Mouse (Mus musculus) cerebellum, adult 2 months (tissue): ENCODE data around the gene Acsbg2. TPM values are rescaled to one million over a fixed set of nuclear protein-coding genes. Genes with fewer than 3 reads are reported as not detected.
A peak's percentile ranks its signal among the peaks of the same experiment; 100 is the strongest.

Experiments
- DNase-seq, 2 experiments: peaks; one replicate each; pipeline ENCODE4 v3.0.0; 2021
- H3K27ac ChIP-seq: fragments of 200-500 bp; 2 replicates; pipeline ENCODE4 v1.5.1; 2012; ENCODE audit warnings: low read length, control low read depth, inconsistent platforms; ENCODE audit not compliant: insufficient read depth
- H3K27me3 ChIP-seq: fragments of 200-500 bp; 2 replicates; pipeline ENCODE4 v1.6.1; 2012; ENCODE audit warnings: inconsistent platforms, mild to moderate bottlenecking, low read length, moderate library complexity; ENCODE audit not compliant: control insufficient read depth, insufficient read depth
- H3K4me1 ChIP-seq: fragments of 200-500 bp; 2 replicates; pipeline ENCODE4 v1.6.1; 2011; ENCODE audit warnings: low read length; ENCODE audit not compliant: control insufficient read depth, insufficient read depth
- H3K4me3 ChIP-seq: fragments of 200-500 bp; replicated peaks from 2 replicates; pipeline ENCODE3; 2011; ENCODE audit warnings: mild to moderate bottlenecking, low read depth, low read length, control low read depth; ENCODE audit not compliant: insufficient read depth
- CTCF ChIP-seq: fragments of 200-500 bp; IDR thresholded peaks from 2 replicates; pipeline ENCODE4 v1.5.1; 2011; ENCODE audit warnings: low read depth, mild to moderate bottlenecking, control low read depth, low read length, moderate library complexity, borderline replicate concordance; ENCODE audit not compliant: insufficient read depth
- POLR2A ChIP-seq: fragments of 200-500 bp; IDR thresholded peaks from 2 replicates; pipeline ENCODE4 v1.6.1; 2011; ENCODE audit warnings: low read length, control low read depth, borderline replicate concordance; ENCODE audit not compliant: insufficient read depth
- WGBS: fragments of 180-500 bp; shearing (Covaris S2); methylation state at CpG from one replicate; pipeline ENCODE4 v1.1.7; 2018; 5-methylcytosine and 5-hydroxymethylcytosine counted together
- polyA plus RNA-seq: library from polyadenylated mRNA; depleted of rRNA; stranded (reverse); fragments of >200 nt; gene quantifications from 2 replicates; pipeline ENCODE4 v1.2.3, GENCODE M21; 2012

The Acsbg2 gene
- polyA plus RNA-seq, 1 experiment, result 0.03 TPM

DNA sequence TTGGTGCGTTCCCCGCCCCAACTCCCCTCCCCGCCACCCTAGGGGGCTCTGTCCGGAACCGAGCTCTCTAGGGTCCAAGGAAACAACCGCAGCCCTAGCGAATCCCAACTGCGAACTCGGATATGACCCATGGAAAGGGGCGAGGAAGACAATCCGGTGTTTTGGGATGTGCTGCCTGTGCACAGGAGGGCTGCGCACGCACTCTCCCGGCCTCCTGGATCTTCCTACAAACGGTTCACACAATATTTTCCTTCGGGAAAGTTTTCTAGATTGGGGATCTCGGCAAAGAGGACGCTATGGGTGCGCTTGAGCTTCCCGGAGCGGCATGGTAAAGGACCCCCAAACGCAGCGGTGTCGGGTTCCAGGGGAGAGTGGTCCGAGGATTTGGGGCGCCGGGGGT, 44.5 kb downstream of the Acsbg2 start:
- Histone ChIP-seq H3K27ac (no peak overlapping the region), H3K27me3 (no peaks in the 10 kb centered on the region), H3K4me1 (no peaks in the 10 kb centered on the region), H3K4me3 (peak overlapping the region; percentile 19)
- TF ChIP-seq CTCF (no peak), POLR2A (no peak)
- 2% methylated on average over 27 of the region's 27 CpGs for WGBS
- peak in 1 of 2 experiments; percentile 27 for DNase-seq

DNA sequence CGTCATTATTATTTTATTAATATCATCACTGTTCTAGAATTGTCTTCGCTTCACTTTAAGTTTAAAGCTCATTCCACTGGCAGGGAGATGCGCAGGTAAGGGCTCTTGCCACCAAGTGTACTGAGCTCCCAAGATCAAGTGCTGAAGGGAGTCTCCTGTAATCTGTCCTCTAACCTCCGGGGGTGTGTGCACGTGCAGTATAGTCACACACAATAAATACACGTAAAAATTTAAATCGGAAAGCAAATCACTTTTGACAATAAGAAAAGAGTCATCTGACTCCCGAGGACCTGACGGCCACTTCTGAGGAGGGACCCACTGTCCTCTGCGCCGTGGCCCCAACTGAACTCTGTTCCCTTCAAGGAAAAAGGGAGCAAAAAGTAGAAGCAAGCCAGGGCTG, 45.1 kb downstream of the Acsbg2 start:
- Histone ChIP-seq H3K4me3 (peak overlapping the region; percentile 4), H3K27me3 (no peaks in the 10 kb centered on the region), H3K4me1 (no peaks in the 10 kb centered on the region), H3K27ac (no peak overlapping the region)
- TF ChIP-seq CTCF, result no peak
- no peak for TF ChIP-seq POLR2A
- DNase-seq, result no peak
- WGBS, result 51% methylated on average over 11 of the region's 11 CpGs

DNA sequence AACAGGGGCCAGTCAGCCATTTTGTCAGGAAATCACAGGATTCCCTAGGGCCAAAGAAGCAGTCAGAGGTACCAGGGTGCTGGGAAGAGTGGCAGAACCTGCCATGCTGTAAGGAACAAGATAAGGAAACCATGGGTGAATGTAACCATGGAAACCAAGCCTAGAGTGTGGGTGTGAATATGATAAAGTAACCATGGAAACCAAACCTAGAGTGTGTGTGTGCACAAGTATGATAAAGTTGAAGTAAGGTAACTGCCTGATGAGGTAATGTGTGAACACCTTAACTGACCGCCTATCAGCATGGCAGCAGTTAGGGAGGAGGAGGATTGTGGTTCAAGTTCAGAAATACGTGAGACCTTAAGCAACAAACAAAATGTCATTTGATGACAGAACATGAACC, 47.5 kb downstream of the Acsbg2 start:
- 96% methylated on average over 2 of the region's 2 CpGs for WGBS
- no peaks in the 10 kb centered on the region for H3K4me1 ChIP-seq
- no peaks in the 10 kb centered on the region for H3K27me3 ChIP-seq
- DNase-seq, result no peak
- TF ChIP-seq CTCF, result no peak
- no peak for TF ChIP-seq POLR2A
- no peak overlapping the region for H3K4me3 ChIP-seq
- no peak overlapping the region for H3K27ac ChIP-seq

DNA sequence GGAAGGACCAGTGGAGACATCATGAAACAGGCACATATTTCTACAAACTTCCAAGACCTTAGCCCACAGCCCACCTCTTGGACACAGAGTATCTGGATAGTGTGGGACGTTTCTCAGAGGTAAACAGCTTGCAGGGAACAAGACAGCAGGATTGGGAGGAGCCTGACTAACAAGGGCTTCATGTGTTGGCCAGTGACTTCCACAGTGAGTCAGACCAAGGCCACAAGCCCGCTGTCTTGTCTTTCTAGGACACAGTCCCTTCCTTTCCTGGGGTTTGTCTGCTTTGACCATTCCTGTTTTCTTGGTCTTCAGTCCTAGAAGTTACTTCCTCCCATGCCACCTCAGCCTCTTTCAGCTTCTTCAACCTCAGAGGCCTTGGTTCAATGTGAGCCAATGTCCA, 50.9 kb downstream of the Acsbg2 start:
- 76% methylated on average over 2 of the region's 2 CpGs for WGBS
- Histone ChIP-seq H3K27ac (no peak overlapping the region), H3K4me1 (no peaks in the 10 kb centered on the region), H3K4me3 (no peak overlapping the region), H3K27me3 (no peaks in the 10 kb centered on the region)
- DNase-seq, result no peak
- TF ChIP-seq POLR2A, result no peak
- TF ChIP-seq CTCF, result no peak

DNA sequence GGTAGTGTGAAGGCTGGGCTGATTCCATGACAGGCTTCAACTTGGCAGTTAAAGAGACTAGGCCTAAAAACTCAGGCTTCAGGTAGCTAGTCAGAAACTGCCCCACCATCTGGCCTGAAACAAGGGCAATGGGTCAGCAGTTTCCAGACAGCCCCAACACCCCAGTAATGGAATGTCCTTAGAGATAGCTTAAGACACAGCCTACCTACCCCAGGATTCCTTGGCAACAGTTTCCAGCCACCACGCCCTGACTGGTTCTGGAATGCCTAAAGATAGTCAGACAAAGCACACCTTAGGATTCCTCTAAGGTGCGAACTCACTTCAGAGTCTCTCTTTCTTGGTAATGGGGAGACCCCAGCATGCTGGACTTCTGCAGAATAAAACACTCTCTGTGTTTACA, 51.9 kb downstream of the Acsbg2 start:
- H3K27me3 ChIP-seq, result no peaks in the 10 kb centered on the region
- 92% methylated on average over 2 of the region's 2 CpGs for WGBS
- H3K4me1 ChIP-seq, result no peaks in the 10 kb centered on the region
- no peak for TF ChIP-seq CTCF
- no peak for TF ChIP-seq POLR2A
- no peak for DNase-seq
- no peak overlapping the region for H3K4me3 ChIP-seq
- H3K27ac ChIP-seq, result no peak overlapping the region

DNA sequence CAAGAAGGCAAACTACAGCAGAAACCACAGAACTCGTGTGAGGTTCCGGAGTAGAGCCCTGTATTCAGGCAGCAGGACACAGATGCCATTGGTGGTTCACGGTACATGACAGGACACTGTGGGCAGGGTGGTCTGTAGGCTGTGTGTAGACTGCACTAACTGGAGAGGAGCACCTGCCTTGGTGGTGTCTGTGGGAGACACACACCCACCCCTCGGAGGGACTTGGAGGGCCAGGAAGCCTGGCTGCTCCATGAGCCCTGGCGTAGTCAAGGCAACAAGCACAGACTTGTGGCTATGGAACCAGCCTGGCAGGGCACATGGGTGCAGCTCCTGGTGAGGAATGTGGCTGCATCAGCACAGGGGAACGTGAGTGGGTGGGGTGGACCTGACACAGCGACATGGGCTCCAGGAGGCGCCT, 54.5 kb downstream of the Acsbg2 start:
- no peak for TF ChIP-seq POLR2A
- TF ChIP-seq CTCF, result no peak
- Histone ChIP-seq H3K4me1 (no peaks in the 10 kb centered on the region), H3K27ac (peak overlapping the region; percentile 16; the same call in 1 of the 2 replicates), H3K4me3 (no peak overlapping the region), H3K27me3 (no peaks in the 10 kb centered on the region)
- DNase-seq, result no peak
- WGBS, result 38% methylated on average over 8 of the region's 8 CpGs

DNA sequence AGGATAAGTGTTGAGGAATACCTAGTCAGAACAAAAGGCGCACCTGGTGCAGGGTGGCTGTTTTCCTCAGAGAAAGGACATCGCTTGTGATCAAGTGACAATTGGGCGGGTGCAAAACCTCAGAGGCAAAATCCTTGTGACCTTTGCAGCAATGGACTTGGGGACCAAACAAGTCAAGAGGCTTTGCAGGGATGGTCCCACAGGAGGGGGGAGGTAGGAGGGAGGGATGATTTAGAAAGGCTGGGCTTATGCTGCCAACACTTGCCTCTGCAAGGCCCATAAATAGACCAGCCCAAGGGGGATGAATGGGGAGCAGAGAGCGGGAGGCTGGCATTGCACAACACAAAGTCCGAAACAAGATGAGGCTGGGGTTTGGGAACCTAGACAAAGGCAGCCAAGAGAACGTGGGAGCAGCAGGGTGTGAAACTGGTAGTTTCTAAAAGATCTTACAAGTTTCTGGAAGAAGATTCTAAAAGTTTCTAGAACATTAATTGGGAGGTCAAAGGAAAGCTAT, 55.2 kb downstream of the Acsbg2 start:
- Histone ChIP-seq H3K27me3 (no peaks in the 10 kb centered on the region), H3K27ac (no peak overlapping the region), H3K4me1 (no peaks in the 10 kb centered on the region), H3K4me3 (no peak overlapping the region)
- DNase-seq, result no peak
- 68% methylated on average over 6 of the region's 6 CpGs for WGBS
- TF ChIP-seq CTCF (no peak), POLR2A (no peak)

DNA sequence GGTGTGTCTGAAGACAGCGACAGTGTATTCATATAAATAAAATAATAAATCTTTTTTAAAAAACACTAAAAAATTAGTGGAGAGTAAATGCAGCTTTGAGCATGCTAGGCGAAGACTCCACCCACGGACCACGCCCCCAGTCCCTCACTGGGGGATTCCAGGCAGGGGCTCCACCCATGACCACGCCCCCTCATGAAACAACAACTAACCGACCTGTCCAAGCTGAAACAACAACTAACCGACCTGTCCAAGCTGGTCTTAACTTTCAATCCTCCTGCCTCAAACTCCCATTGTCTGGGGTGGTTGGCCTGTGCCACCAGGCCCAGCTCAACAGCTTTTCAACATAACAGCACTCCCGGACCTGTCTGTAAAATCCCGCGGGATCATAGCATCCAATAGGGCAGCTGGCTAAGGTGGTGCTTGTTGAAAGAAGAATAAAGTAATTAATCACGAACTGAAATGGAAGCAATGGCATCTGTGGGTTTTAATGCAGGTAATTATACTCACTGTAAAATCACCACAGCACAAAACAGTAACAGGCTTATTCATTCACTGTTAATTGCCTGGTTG, 56.1 kb downstream of the Acsbg2 start:
- H3K27me3 ChIP-seq, result no peaks in the 10 kb centered on the region
- no peak for TF ChIP-seq POLR2A
- no peak for TF ChIP-seq CTCF
- 54% methylated on average over 11 of the region's 11 CpGs for WGBS
- no peaks in the 10 kb centered on the region for H3K4me1 ChIP-seq
- no peak overlapping the region for H3K27ac ChIP-seq
- no peak for DNase-seq
- H3K4me3 ChIP-seq, result no peak overlapping the region
